ENCODE assay signal across 18 mouse cellular contexts in the genomic region with DNA sequence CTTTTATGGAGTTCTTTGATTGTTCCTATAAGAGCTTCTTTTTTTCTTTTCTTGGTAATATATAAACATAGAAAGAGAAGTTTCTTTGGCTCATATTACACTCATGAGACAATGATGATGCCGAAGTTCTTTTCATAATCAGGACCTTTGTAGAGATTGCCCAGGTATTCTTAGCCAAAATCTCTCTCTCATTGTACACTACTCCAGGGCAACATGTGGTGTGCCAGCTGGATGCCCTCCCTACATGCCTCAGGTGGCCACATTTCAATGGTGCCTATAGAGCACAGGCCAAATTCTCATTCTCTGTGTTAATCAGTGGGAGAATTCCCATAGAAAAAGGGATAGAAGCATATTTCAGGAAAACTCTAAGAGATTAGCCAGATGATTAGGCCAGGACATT.
DNase-seq lines count a peak whose midpoint lies in the region; ATAC-seq lines count a peak whose summit lies in the region.
"Had no signal": no experiment of that assay in that cellular context is flagged by ENCODE, and none has a peak within 500 bp of the region (broad histone marks: within the 10 kb centered on the region; RNA-seq: fewer than 3 reads in every experiment).

No protein-coding gene starts in this region.

- no peak overlapping the region for H3K9ac ChIP-seq in hindbrain, embryonic 15.5 days
- no peak overlapping the region for H3K9ac ChIP-seq in hindbrain, embryonic 12.5 days
- H3K9ac ChIP-seq: embryonic facial prominence, embryonic 15.5 days; hindbrain, embryonic 14.5 days; limb, embryonic 15.5 days had no signal

- peak; percentile 21 for DNase-seq in Muller cell, postnatal 12 days (ENCODE audit: inconsistent ontology term)
- DNase-seq in brain, adult 2 months (ENCODE audit: low read depth, low spot score) = peak; percentile 90
- DNase-seq in cerebellum, adult 9-11 months = peak; percentile 81
- no peak for DNase-seq in heart, adult 11 months
- DNase-seq: gastrocnemius, postnatal 10 days; kidney, adult 11 months; kidney, postnatal 14 days; layer of hippocampus, adult 9-11 months; lung, adult 18-20 months; lung, postnatal 36 days; retina, postnatal 1 day; thymus, postnatal 25 days had no signal

- H3K9me3 ChIP-seq in hindbrain, embryonic 15.5 days = no peaks in the 10 kb centered on the region
- no peaks in the 10 kb centered on the region for H3K9me3 ChIP-seq in hindbrain, embryonic 12.5 days (replicated peaks)
- H3K9me3 ChIP-seq: embryonic facial prominence, embryonic 15.5 days; limb, embryonic 15.5 days had no signal

- no peak overlapping the region for H3K27ac ChIP-seq in hindbrain, embryonic 15.5 days (replicated peaks)
- no peak overlapping the region for H3K27ac ChIP-seq in hindbrain, embryonic 12.5 days
- H3K27ac ChIP-seq: embryonic facial prominence, embryonic 15.5 days; hindbrain, embryonic 14.5 days; limb, embryonic 15.5 days had no signal

- H3K4me2 ChIP-seq in hindbrain, embryonic 15.5 days = no peak overlapping the region
- H3K4me2 ChIP-seq in hindbrain, embryonic 12.5 days (replicated peaks) = no peak overlapping the region
- H3K4me2 ChIP-seq: embryonic facial prominence, embryonic 15.5 days; hindbrain, embryonic 14.5 days; limb, embryonic 15.5 days had no signal

- no peaks in the 10 kb centered on the region for H3K4me1 ChIP-seq in hindbrain, embryonic 15.5 days (replicated peaks)
- H3K4me1 ChIP-seq in hindbrain, embryonic 12.5 days = no peaks in the 10 kb centered on the region
- H3K4me1 ChIP-seq: embryonic facial prominence, embryonic 15.5 days; limb, embryonic 15.5 days had no signal

- peak; percentile 59; the same call in 1 of the 2 replicates for ATAC-seq in hindbrain, embryonic 15.5 days (ENCODE audit: low FRiP score, low read depth)
- ATAC-seq in hindbrain, embryonic 12.5 days (ENCODE audit: low FRiP score) = no peak
- ATAC-seq in granulocyte monocyte progenitor cell, adult 5-6 weeks (replicated peaks; ENCODE audit: poor library complexity, severe bottlenecking) = no peak

- H3K36me3 ChIP-seq in hindbrain, embryonic 15.5 days = no peaks in the 10 kb centered on the region
- no peaks in the 10 kb centered on the region for H3K36me3 ChIP-seq in hindbrain, embryonic 12.5 days
- H3K36me3 ChIP-seq: embryonic facial prominence, embryonic 15.5 days; limb, embryonic 15.5 days had no signal

- H3K27me3 ChIP-seq in hindbrain, embryonic 15.5 days = no peaks in the 10 kb centered on the region
- H3K27me3 ChIP-seq in hindbrain, embryonic 12.5 days = no peaks in the 10 kb centered on the region
- H3K27me3 ChIP-seq: embryonic facial prominence, embryonic 15.5 days; limb, embryonic 15.5 days had no signal

- WGBS in hindbrain, embryonic 15.5 days = 67% methylated on average over 1 of the region's 1 CpGs
- WGBS in hindbrain, embryonic 12.5 days = 67% methylated on average over 1 of the region's 1 CpGs

- no peak overlapping the region for H3K4me3 ChIP-seq in hindbrain, embryonic 15.5 days
- H3K4me3 ChIP-seq in hindbrain, embryonic 12.5 days = no peak overlapping the region
- H3K4me3 ChIP-seq: embryonic facial prominence, embryonic 15.5 days; limb, embryonic 15.5 days had no signal
